Mouse (Mus musculus) lung, adult 2 months (tissue): ENCODE data around the gene Myod1.

ENCODE experiments used
- CTCF ChIP-seq: fragments of 200-500 bp; IDR thresholded peaks from 2 replicates; pipeline ENCODE4 v1.5.1; 2011; ENCODE audit warnings: mild to moderate bottlenecking, low read length, control low read depth; ENCODE audit not compliant: insufficient read depth
- POLR2A ChIP-seq: fragments of 200-500 bp; IDR thresholded peaks from 2 replicates; pipeline ENCODE4 v1.6.1; 2011; ENCODE audit warnings: low read depth, mild to moderate bottlenecking, control low read depth, low read length, borderline replicate concordance; ENCODE audit errors: extremely low read depth

GRCm38 (mm10) chr7:46393116-46393515 is 16.8 kb downstream of the Myod1 start:
- no peak for TF ChIP-seq POLR2A
- TF ChIP-seq CTCF, result peak; percentile 85
